Mouse (Mus musculus): ENCODE results near the gene Hoxd4. TPM values are rescaled to one million over a fixed set of nuclear protein-coding genes. Genes with fewer than 3 reads are reported as not detected.

The Hoxd4 gene
- total RNA-seq, 2 experiments from 2014 or later, result not detected

GRCm38 (mm10) chr2:74703720-74704392, 7.9 kb upstream of the Hoxd4 start:
- TF ChIP-seq CTCF (IDR thresholded peaks at IDR 0.05), result no peak
- intact Hi-C loops (cut with DNase I), result loop anchor here (2.0 to 10.0 kb wide), 6 partner anchors 258 to 721 kb away; no protein-coding TSS in a partner anchor
- Histone ChIP-seq H3K27ac (no peak overlapping the region), H3K4me3 (no peak overlapping the region)
- no peak for DNase-seq (ENCODE audit: extremely low spot score in 1 of 2, low spot score in 2 of 2)

DNA sequence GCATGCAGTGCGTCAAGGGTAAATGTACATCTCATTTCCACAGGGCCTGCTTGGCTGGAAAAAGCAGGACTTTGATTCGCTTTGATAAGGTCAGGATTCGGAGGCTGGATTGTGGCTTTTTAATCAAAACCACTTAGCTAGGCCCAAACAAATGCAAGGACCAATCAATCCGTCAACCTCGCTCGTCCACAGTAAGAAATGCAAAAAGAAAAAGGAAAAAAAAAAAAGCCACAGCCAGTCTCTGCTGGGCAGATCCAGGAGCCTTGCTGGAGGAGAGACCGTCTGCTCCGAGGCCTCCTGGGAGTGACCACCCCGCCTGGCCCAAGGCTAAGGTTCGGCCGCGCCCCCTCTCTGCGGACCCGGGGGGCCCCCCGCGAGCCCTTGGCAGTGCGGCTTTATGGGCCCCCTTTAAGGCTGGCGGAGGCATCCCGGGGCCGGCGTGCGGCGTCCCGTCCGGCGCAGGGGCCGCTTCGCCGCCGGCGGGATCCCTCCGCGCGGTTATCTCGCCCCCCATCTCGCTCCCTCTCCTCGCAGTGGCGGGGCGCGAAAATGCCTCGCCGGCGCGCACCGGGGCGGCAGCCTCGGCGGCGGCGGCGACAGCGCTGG, 7.2 kb upstream of the Hoxd4 start, which contains the start of gene Hoxd8:
Gene Hoxd8, plus strand, starts transcription at position 223 of the 606 bp plus-strand sequence.
- TF ChIP-seq CTCF (IDR thresholded peaks at IDR 0.05), result no peak
- H3K4me3 ChIP-seq, result no peak within 1 kb of the TSS
- DNase-seq (ENCODE audit: extremely low spot score in 1 of 2, low spot score in 2 of 2), result no peak
- no peak within 1 kb of the TSS for H3K27ac ChIP-seq
- intact Hi-C loops (cut with DNase I), result loop anchor here (5.0 to 10.0 kb wide), 5 partner anchors 258 to 720 kb away; no protein-coding TSS in a partner anchor

GRCm38 (mm10) chr2:74704999-74705466, 6.7 kb upstream of the Hoxd4 start:
- TF ChIP-seq CTCF (IDR thresholded peaks at IDR 0.05), result no peak
- DNase-seq (ENCODE audit: extremely low spot score in 1 of 2, low spot score in 2 of 2), result no peak
- Histone ChIP-seq H3K4me3 (no peak overlapping the region), H3K27ac (no peak overlapping the region)
- intact Hi-C loops (cut with DNase I), result loop anchor here (5.0 to 10.0 kb wide), 6 partner anchors 37 to 720 kb away; no protein-coding TSS in a partner anchor

DNA sequence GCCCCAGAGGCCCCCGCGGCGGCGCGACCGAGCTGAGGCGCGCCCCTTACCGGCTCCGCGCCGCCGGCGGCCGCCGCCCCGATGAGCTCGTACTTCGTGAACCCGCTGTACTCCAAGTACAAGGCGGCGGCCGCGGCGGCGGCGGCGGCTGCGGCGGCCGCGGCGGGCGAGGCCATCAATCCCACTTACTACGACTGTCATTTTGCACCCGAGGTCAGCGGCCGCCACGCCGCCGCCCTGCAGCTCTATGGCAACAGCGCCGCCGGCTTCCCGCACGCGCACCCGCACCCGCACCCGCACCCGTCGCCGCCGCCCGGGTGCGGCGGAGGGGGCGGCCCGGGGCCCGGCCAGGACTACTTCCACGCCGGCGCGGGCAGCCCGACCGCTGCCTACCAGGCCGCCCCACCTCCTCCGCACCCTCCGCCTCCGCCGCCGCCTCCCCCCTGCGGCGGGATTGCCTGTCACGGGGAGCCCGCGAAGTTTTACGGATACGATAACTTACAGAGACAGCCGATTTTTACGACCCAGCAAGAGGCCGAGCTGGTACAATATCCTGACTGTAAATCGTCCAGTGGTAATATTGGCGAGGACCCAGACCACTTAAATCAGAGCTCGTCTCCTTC, 6.2 kb upstream of the Hoxd4 start:
- H3K4me3 ChIP-seq, result no peak overlapping the region
- DNase-seq (ENCODE audit: extremely low spot score in 1 of 2, low spot score in 2 of 2), result no peak
- no peak for TF ChIP-seq CTCF (IDR thresholded peaks at IDR 0.05)
- H3K27ac ChIP-seq, result no peak overlapping the region
- intact Hi-C loops (cut with DNase I), result loop anchor here (5.0 to 10.0 kb wide), 2 partner anchors 37 to 719 kb away; no protein-coding TSS in a partner anchor

- H3K4me3 ChIP-seq, result no peak overlapping the region
- intact Hi-C loops (cut with DNase I), result loop anchor here (5.0 to 10.0 kb wide), 2 partner anchors 36 to 718 kb away; no protein-coding TSS in a partner anchor
- no peak overlapping the region for H3K27ac ChIP-seq
- no peak for DNase-seq (ENCODE audit: extremely low spot score in 1 of 2, low spot score in 2 of 2)
- no peak for TF ChIP-seq CTCF (IDR thresholded peaks at IDR 0.05)
Measured at GRCm38 (mm10) chr2:74706393-74706960, 5.3 kb upstream of the Hoxd4 start.

- intact Hi-C loops (cut with DNase I), result loop anchor here (5.0 to 10.0 kb wide), 2 partner anchors 35 to 717 kb away; no protein-coding TSS in a partner anchor
- H3K27ac ChIP-seq, result no peak overlapping the region
- no peak overlapping the region for H3K4me3 ChIP-seq
- no peak for DNase-seq (ENCODE audit: extremely low spot score in 1 of 2, low spot score in 2 of 2)
- no peak for TF ChIP-seq CTCF (IDR thresholded peaks at IDR 0.05)
Measured at GRCm38 (mm10) chr2:74707599-74707998, 4.1 kb upstream of the Hoxd4 start.

DNA sequence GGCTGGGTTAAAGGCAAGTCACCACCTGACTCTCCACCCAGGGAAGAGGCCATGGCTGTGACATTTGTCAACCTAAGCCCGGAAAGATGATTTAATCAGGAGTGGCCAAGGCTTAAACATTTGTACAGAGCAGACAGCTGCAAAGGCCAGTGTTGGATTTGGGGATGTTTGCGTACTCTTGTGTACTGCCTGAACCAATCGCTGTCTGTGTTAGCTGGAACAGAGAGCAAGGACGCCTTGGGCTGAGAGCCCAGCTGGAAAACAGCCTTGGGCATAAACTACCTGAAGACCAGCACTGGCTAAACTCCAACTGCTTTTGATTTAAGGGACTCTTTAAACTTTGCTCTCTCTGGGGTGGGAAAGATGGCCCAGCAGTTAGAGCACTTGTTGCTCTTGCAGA, 3.1 kb upstream of the Hoxd4 start:
- H3K27ac ChIP-seq, result no peak overlapping the region
- DNase-seq (ENCODE audit: extremely low spot score in 1 of 2, low spot score in 2 of 2), result no peak
- H3K4me3 ChIP-seq, result no peak overlapping the region
- intact Hi-C loops (cut with DNase I), result loop anchor here (5.0 to 10.0 kb wide), 2 partner anchors 34 to 716 kb away; no protein-coding TSS in a partner anchor
- no peak for TF ChIP-seq CTCF (IDR thresholded peaks at IDR 0.05)

DNA sequence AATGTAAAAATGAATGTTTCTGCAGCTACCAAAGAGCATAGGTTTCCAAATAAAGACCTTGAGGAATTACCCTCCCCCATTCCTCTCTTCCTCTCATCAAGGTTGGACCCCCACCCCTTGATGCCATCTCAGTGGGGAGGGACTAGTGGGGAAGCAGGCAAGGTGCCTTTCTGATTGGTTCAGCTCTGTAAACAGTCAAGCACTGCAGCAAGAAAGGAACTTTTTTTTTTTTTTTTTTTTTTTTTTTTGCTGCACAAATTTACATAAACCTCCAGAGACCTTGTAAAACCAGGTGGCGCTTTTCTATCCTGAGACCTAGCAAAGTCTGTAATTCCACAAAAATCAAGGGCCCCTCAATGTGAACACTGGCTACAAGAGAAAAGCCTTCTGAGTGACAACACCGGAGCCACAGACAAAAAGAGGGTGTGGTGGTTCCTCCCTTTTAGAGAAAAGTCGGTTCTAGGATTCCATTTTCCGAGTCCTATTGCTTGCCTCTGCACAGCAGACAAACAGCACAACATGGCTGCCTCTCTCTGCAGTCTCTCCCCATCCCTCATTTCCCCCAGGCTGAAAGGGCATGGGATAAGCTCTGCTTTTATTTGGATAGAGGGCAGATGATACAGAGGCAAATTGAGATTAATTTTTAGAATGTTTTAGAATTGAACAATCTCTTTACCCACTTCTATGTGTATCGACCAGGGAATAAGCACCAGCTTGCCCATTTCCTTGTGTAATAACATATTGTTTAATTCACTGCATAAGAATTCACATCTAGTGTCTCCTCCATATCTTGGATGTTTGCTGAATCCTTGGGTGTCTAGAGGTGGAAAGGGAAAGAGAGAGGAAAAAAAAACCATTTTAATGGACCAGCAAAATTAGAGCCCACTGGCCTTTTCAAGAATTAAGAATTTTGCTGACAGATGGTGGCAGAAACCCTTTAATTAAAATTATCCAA, 2.0 kb upstream of the Hoxd4 start:
- no peak overlapping the region for H3K27ac ChIP-seq

DNA sequence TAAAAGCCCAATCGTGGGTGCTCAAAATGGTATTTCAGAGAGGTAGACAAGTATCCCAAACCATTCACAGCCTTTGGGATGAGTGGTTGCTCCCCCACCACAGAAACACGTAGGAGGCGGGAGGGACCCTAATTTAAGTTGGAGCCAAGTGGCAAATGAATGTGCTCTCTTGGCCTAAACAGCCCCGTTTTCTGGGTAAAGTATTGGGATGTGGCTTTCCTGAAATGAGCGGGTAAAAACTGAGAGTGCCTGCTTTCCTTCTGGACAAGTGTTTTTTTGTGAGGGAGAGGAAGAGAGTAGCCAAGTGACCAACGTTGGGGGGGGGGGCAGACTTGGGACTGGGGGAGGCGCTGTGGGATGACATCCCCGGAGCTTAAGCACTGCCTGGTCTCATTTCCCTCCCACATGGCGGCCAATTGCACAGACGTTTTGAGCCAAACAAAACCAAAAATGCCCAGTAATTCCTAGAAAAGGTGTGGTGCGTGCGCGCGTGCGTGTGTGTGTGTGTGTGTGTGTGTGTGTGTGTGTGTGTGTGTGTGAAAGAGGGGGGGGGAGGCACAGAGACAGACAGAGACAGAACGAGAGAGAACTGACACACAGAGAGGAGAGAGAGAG, 693 bp upstream of the Hoxd4 start:
- no peak for TF ChIP-seq CTCF (IDR thresholded peaks at IDR 0.05)
- intact Hi-C loops (cut with DNase I), result loop anchor here (5.0 kb wide), 1 partner anchor 54 kb away; the partner anchor contains the start of gene Evx2
- no peak overlapping the region for H3K4me3 ChIP-seq
- H3K27ac ChIP-seq, result no peak overlapping the region
- no peak for DNase-seq (ENCODE audit: extremely low spot score in 1 of 2, low spot score in 2 of 2)

More for the DNA sequence above, 2.0 kb upstream of the Hoxd4 start:
- TF ChIP-seq CTCF (IDR thresholded peaks at IDR 0.05), result no peak
- DNase-seq (ENCODE audit: extremely low spot score in 1 of 2, low spot score in 2 of 2), result no peak
- no peak overlapping the region for H3K4me3 ChIP-seq
- intact Hi-C loops (cut with DNase I), result loop anchor here (5.0 to 10.0 kb wide), 3 partner anchors 33 to 715 kb away; partner anchors contain the start of gene Evx2

Data from left cerebral cortex, adult 2 months (tissue).